Mouse (Mus musculus): Measurements from ENCODE around the gene Washc3. TPM values are rescaled to one million over a fixed set of nuclear protein-coding genes. Genes with fewer than 3 reads are reported as not detected.

Washc3 gene
- polyA plus RNA-seq, 1 experiment, result 19.5 TPM

GRCm38 (mm10) chr10:88214800-88215514 lies 14.1 kb downstream of the Washc3 start:
- TF ChIP-seq CTCF (IDR thresholded peaks at IDR 0.05; ENCODE audit: borderline replicate concordance, extremely low read depth, insufficient read depth, insufficient read length), result no peak
- TF ChIP-seq POLR2A (IDR thresholded peaks at IDR 0.05; ENCODE audit: borderline replicate concordance, extremely low read depth, insufficient read depth, insufficient read length, poor library complexity, severe bottlenecking), result no peak
- no peak for DNase-seq (ENCODE audit: low read depth)

GRCm38 (mm10) chr10:88218161-88218560 lies 17.3 kb downstream of the Washc3 start:
- TF ChIP-seq CTCF (IDR thresholded peaks at IDR 0.05; ENCODE audit: borderline replicate concordance, extremely low read depth, insufficient read depth, insufficient read length) (no peak), POLR2A (IDR thresholded peaks at IDR 0.05; ENCODE audit: borderline replicate concordance, extremely low read depth, insufficient read depth, insufficient read length, poor library complexity, severe bottlenecking) (no peak)
- no peak for DNase-seq (ENCODE audit: low read depth)

GRCm38 (mm10) chr10:88221718-88222117 lies 20.8 kb downstream of the Washc3 start:
- DNase-seq (ENCODE audit: low read depth), result no peak
- TF ChIP-seq POLR2A (IDR thresholded peaks at IDR 0.05; ENCODE audit: borderline replicate concordance, extremely low read depth, insufficient read depth, insufficient read length, poor library complexity, severe bottlenecking), result no peak
- TF ChIP-seq CTCF (IDR thresholded peaks at IDR 0.05; ENCODE audit: borderline replicate concordance, extremely low read depth, insufficient read depth, insufficient read length), result no peak

GRCm38 (mm10) chr10:88225421-88225820 lies 24.5 kb downstream of the Washc3 start:
- no peak for DNase-seq (ENCODE audit: low read depth)

GRCm38 (mm10) chr10:88227962-88228361 lies 27.1 kb downstream of the Washc3 start:
- TF ChIP-seq CTCF (IDR thresholded peaks at IDR 0.05; ENCODE audit: borderline replicate concordance, extremely low read depth, insufficient read depth, insufficient read length) (no peak), POLR2A (IDR thresholded peaks at IDR 0.05; ENCODE audit: borderline replicate concordance, extremely low read depth, insufficient read depth, insufficient read length, poor library complexity, severe bottlenecking) (no peak)

More at GRCm38 (mm10) chr10:88225421-88225820, 24.5 kb downstream of the Washc3 start:
- TF ChIP-seq CTCF (IDR thresholded peaks at IDR 0.05; ENCODE audit: borderline replicate concordance, extremely low read depth, insufficient read depth, insufficient read length), result no peak

GRCm38 (mm10) chr10:88228521-88229017 lies 27.7 kb downstream of the Washc3 start:
- no peak for DNase-seq (ENCODE audit: low read depth)
- TF ChIP-seq POLR2A (IDR thresholded peaks at IDR 0.05; ENCODE audit: borderline replicate concordance, extremely low read depth, insufficient read depth, insufficient read length, poor library complexity, severe bottlenecking) (no peak), CTCF (IDR thresholded peaks at IDR 0.05; ENCODE audit: borderline replicate concordance, extremely low read depth, insufficient read depth, insufficient read length) (no peak)

More at GRCm38 (mm10) chr10:88227962-88228361, 27.1 kb downstream of the Washc3 start:
- DNase-seq (ENCODE audit: low read depth), result no peak

GRCm38 (mm10) chr10:88231671-88232070 lies 30.8 kb downstream of the Washc3 start:
- no peak for DNase-seq (ENCODE audit: low read depth)
- no peak for TF ChIP-seq CTCF (IDR thresholded peaks at IDR 0.05; ENCODE audit: borderline replicate concordance, extremely low read depth, insufficient read depth, insufficient read length)
- no peak for TF ChIP-seq POLR2A (IDR thresholded peaks at IDR 0.05; ENCODE audit: borderline replicate concordance, extremely low read depth, insufficient read depth, insufficient read length, poor library complexity, severe bottlenecking)

- TF ChIP-seq CTCF (IDR thresholded peaks at IDR 0.05; ENCODE audit: borderline replicate concordance, extremely low read depth, insufficient read depth, insufficient read length) (no peak), POLR2A (IDR thresholded peaks at IDR 0.05; ENCODE audit: borderline replicate concordance, extremely low read depth, insufficient read depth, insufficient read length, poor library complexity, severe bottlenecking) (no peak)
- no peak for DNase-seq (ENCODE audit: low read depth)
These were observed 31.9 kb downstream of the Washc3 start for GRCm38 (mm10) chr10:88232765-88233164.

GRCm38 (mm10) chr10:88244681-88245080 lies 43.8 kb downstream of the Washc3 start:
- TF ChIP-seq POLR2A (IDR thresholded peaks at IDR 0.05; ENCODE audit: borderline replicate concordance, extremely low read depth, insufficient read depth, insufficient read length, poor library complexity, severe bottlenecking) (no peak), CTCF (IDR thresholded peaks at IDR 0.05; ENCODE audit: borderline replicate concordance, extremely low read depth, insufficient read depth, insufficient read length) (no peak)
- no peak for DNase-seq (ENCODE audit: low read depth)

- TF ChIP-seq POLR2A (IDR thresholded peaks at IDR 0.05; ENCODE audit: borderline replicate concordance, extremely low read depth, insufficient read depth, insufficient read length, poor library complexity, severe bottlenecking) (no peak), CTCF (IDR thresholded peaks at IDR 0.05; ENCODE audit: borderline replicate concordance, extremely low read depth, insufficient read depth, insufficient read length) (no peak)
- no peak for DNase-seq (ENCODE audit: low read depth)
These were observed 49.4 kb downstream of the Washc3 start for GRCm38 (mm10) chr10:88250300-88250699.

GRCm38 (mm10) chr10:88252121-88252862 lies 51.4 kb downstream of the Washc3 start:
- TF ChIP-seq POLR2A (IDR thresholded peaks at IDR 0.05; ENCODE audit: borderline replicate concordance, extremely low read depth, insufficient read depth, insufficient read length, poor library complexity, severe bottlenecking) (no peak), CTCF (IDR thresholded peaks at IDR 0.05; ENCODE audit: borderline replicate concordance, extremely low read depth, insufficient read depth, insufficient read length) (no peak)
- no peak for DNase-seq (ENCODE audit: low read depth)

All from brain, embryonic 14.5 days (tissue).